8 mouse cellular contexts compared by ENCODE assay signal in genomic region chr3:88364337-88364736, GRCm38 (mm10). TPM values are rescaled to one million over a fixed set of nuclear protein-coding genes. Genes with fewer than 3 reads are reported as not detected.
DNase-seq lines count a peak whose midpoint lies in the region; ATAC-seq lines count a peak whose summit lies in the region.

Gene Paqr6 (plus strand): TSS chr3:88364584.

- under 1% methylated on average over 16 of the region's 16 CpGs for WGBS in forebrain, embryonic 10.5 days
- WGBS in forebrain, embryonic 16.5 days = 6% methylated on average over 14 of the region's 16 CpGs
- WGBS in embryonic facial prominence, embryonic 10.5 days = 2% methylated on average over 16 of the region's 16 CpGs
- under 1% methylated on average over 16 of the region's 16 CpGs for WGBS in heart, embryonic 11.5 days (ENCODE audit: insufficient replicate concordance)
- 1% methylated on average over 16 of the region's 16 CpGs for WGBS in kidney, embryonic 15.5 days

- H3K4me3 ChIP-seq in forebrain, embryonic 10.5 days = peak within 1 kb of the TSS; percentile 31
- no peak within 1 kb of the TSS for H3K4me3 ChIP-seq in forebrain, embryonic 16.5 days (replicated peaks; ENCODE audit: low read length)
- peak within 1 kb of the TSS; percentile 33 for H3K4me3 ChIP-seq in embryonic facial prominence, embryonic 10.5 days
- H3K4me3 ChIP-seq in heart, embryonic 11.5 days (ENCODE audit: low read depth, low read length) = peak within 1 kb of the TSS; percentile 27
- H3K4me3 ChIP-seq in kidney, embryonic 15.5 days (replicated peaks) = peak within 1 kb of the TSS; percentile 30

- H3K36me3 ChIP-seq in forebrain, embryonic 10.5 days (replicated peaks) = peaks cover 38% of the 10 kb centered on the region
- peaks cover 21% of the 10 kb centered on the region for H3K36me3 ChIP-seq in forebrain, embryonic 16.5 days (ENCODE audit: control insufficient read depth, insufficient read depth)
- peaks cover 44% of the 10 kb centered on the region for H3K36me3 ChIP-seq in embryonic facial prominence, embryonic 10.5 days (replicated peaks)
- H3K36me3 ChIP-seq in heart, embryonic 11.5 days (ENCODE audit: control insufficient read depth, insufficient read depth, low read length) = peaks cover 24% of the 10 kb centered on the region
- H3K36me3 ChIP-seq in kidney, embryonic 15.5 days = peaks cover 39% of the 10 kb centered on the region

- H3K27ac ChIP-seq in forebrain, embryonic 10.5 days = peak within 1 kb of the TSS; percentile 40; the same call in 1 of the 2 replicates
- no peak within 1 kb of the TSS for H3K27ac ChIP-seq in forebrain, embryonic 16.5 days (ENCODE audit: low read length)
- H3K27ac ChIP-seq in embryonic facial prominence, embryonic 10.5 days (replicated peaks) = no peak within 1 kb of the TSS; the same call in 1 of the 2 replicates
- H3K27ac ChIP-seq in heart, embryonic 11.5 days (ENCODE audit: low read depth, low read length) = peak within 1 kb of the TSS; percentile 73
- H3K27ac ChIP-seq in kidney, embryonic 15.5 days = peak within 1 kb of the TSS; percentile 66

- H3K4me2 ChIP-seq in forebrain, embryonic 16.5 days (ENCODE audit: low read length) = no peak within 1 kb of the TSS
- peak within 1 kb of the TSS; percentile 60 for H3K4me2 ChIP-seq in heart, embryonic 11.5 days
- H3K4me2 ChIP-seq in kidney, embryonic 15.5 days = peak within 1 kb of the TSS; percentile 52

- no peak for ATAC-seq in forebrain, embryonic 16.5 days
- peak; percentile 28 for ATAC-seq in heart, embryonic 11.5 days (replicated peaks; ENCODE audit: insufficient number of reproducible peaks, low FRiP score, low TSS enrichment)
- peak; percentile 27; the same call in 1 of the 2 replicates for ATAC-seq in kidney, embryonic 15.5 days (replicated peaks; ENCODE audit: low FRiP score)

- H3K9ac ChIP-seq in forebrain, embryonic 16.5 days (replicated peaks; ENCODE audit: low read depth, low read length) = no peak within 1 kb of the TSS
- 0 out of 2 replicates have a peak within 1 kb of the TSS, but pooled peaks have one; percentile 28 for H3K9ac ChIP-seq in heart, embryonic 11.5 days (ENCODE audit: low read depth, low read length)
- H3K9ac ChIP-seq in kidney, embryonic 15.5 days = no peak within 1 kb of the TSS

- H3K9me3 ChIP-seq in forebrain, embryonic 10.5 days = no peaks in the 10 kb centered on the region
- no peaks in the 10 kb centered on the region for H3K9me3 ChIP-seq in forebrain, embryonic 16.5 days (ENCODE audit: control insufficient read depth, low read length)
- no peaks in the 10 kb centered on the region for H3K9me3 ChIP-seq in embryonic facial prominence, embryonic 10.5 days
- no peaks in the 10 kb centered on the region for H3K9me3 ChIP-seq in heart, embryonic 11.5 days (replicated peaks; ENCODE audit: control insufficient read depth, low read length)
- no peaks in the 10 kb centered on the region for H3K9me3 ChIP-seq in kidney, embryonic 15.5 days (replicated peaks)

- DNase-seq in forebrain, embryonic 10.5 days (ENCODE audit: extremely low spot score, low spot score) = peak; percentile 56
- peak; percentile 67 for DNase-seq in embryonic facial prominence, embryonic 10.5 days (ENCODE audit: low spot score)
- DNase-seq in lung, adult 18-20 months = peak; percentile 82 to 87
- peak; percentile 41 for DNase-seq in spleen, adult 12 weeks (ENCODE audit: low spot score)
- DNase-seq in left cerebral cortex, adult 9 months (ENCODE audit: low spot score in 2 of 2) = no peak

- peaks cover 44% of the 10 kb centered on the region for H3K4me1 ChIP-seq in forebrain, embryonic 10.5 days
- H3K4me1 ChIP-seq in forebrain, embryonic 16.5 days (replicated peaks; ENCODE audit: control insufficient read depth, insufficient read depth, low read length) = no peaks in the 10 kb centered on the region
- H3K4me1 ChIP-seq in embryonic facial prominence, embryonic 10.5 days = peaks cover 54% of the 10 kb centered on the region
- H3K4me1 ChIP-seq in heart, embryonic 11.5 days (ENCODE audit: control insufficient read depth, insufficient read depth, low read length) = peaks cover 21% of the 10 kb centered on the region
- H3K4me1 ChIP-seq in kidney, embryonic 15.5 days = peaks cover 28% of the 10 kb centered on the region

- H3K27me3 ChIP-seq in forebrain, embryonic 10.5 days (ENCODE audit: poor library complexity, severe bottlenecking) = peaks cover 41% of the 10 kb centered on the region
- H3K27me3 ChIP-seq in forebrain, embryonic 16.5 days (replicated peaks; ENCODE audit: control insufficient read depth, insufficient read depth, low read length) = no peaks in the 10 kb centered on the region; the same call in 1 of the 2 replicates
- peaks cover 42% of the 10 kb centered on the region for H3K27me3 ChIP-seq in embryonic facial prominence, embryonic 10.5 days (replicated peaks; ENCODE audit: low read depth, poor library complexity, severe bottlenecking)
- H3K27me3 ChIP-seq in heart, embryonic 11.5 days (ENCODE audit: control insufficient read depth, insufficient read depth, low read length) = peaks cover 19% of the 10 kb centered on the region
- peaks cover 20% of the 10 kb centered on the region for H3K27me3 ChIP-seq in kidney, embryonic 15.5 days

RNA-seq across cellular contexts. Expression of gene Paqr6, which starts in this region (rescaled TPM):
- polyA plus RNA-seq in forebrain, embryonic 10.5 days (2016; fragmentation: Nextera tagmentation; extraction: Ambion mirVana) = 1.1 and 1.2 TPM in 2 replicates
- 1.1 and 2.3 TPM in 2 replicates for polyA plus RNA-seq in forebrain, embryonic 16.5 days (2015; fragmentation: Nextera tagmentation; extraction: Ambion mirVana)
- 0.43 and 1.2 TPM in 2 replicates for polyA plus RNA-seq in embryonic facial prominence, embryonic 10.5 days (2016; fragmentation: Nextera tagmentation; extraction: Ambion mirVana)
- 2.7 and 3.0 TPM in 2 replicates for polyA plus RNA-seq in heart, embryonic 11.5 days (2014; fragmentation: Nextera tagmentation; extraction: Ambion mirVana)
- polyA plus RNA-seq in kidney, embryonic 15.5 days (2015; fragmentation: Nextera tagmentation; extraction: Ambion mirVana) = 11.9 and 14.5 TPM in 2 replicates

Comparison
In these comparisons a context has a peak if more than half of its experiments do, and no peak if none do; other contexts are left out.
1. H3K27ac ChIP-seq: peak in forebrain, embryonic 10.5 days (single experiment), heart, embryonic 11.5 days (single experiment) and kidney, embryonic 15.5 days (single experiment); none in forebrain, embryonic 16.5 days (single experiment) and embryonic facial prominence, embryonic 10.5 days (single experiment).
2. DNase-seq: peak in forebrain, embryonic 10.5 days (single experiment), embryonic facial prominence, embryonic 10.5 days (single experiment), lung, adult 18-20 months (2 of 2) and spleen, adult 12 weeks (single experiment); none in left cerebral cortex, adult 9 months (0 of 2).